Mouse (Mus musculus) limb, embryonic 14.5 days (tissue): ENCODE data around the gene Prlhr. TPM values are rescaled to one million over a fixed set of nuclear protein-coding genes. Genes with fewer than 3 reads are reported as not detected.

ENCODE experiments used
- ATAC-seq: fragments of 200-750 bp; cut with Nextera tagmentation; 2 replicates; pipeline ENCODE4 v1.8.0; 2017; ENCODE audit warnings: low read depth, moderate number of reproducible peaks, moderate TSS enrichment; ENCODE audit not compliant: low FRiP score
- DNase-seq: peaks from one replicate; pipeline ENCODE4 v3.0.0-alpha.2; 2015; ENCODE audit warnings: low spot score
- H3K27ac ChIP-seq: fragments of 300-500 bp; sonication (generic); replicated peaks from 2 replicates; pipeline ENCODE4 v1.5.1; 2014; ENCODE audit warnings: low read depth, mild to moderate bottlenecking, low read length, moderate library complexity, mixed read lengths
- H3K27me3 ChIP-seq: fragments of 300-500 bp; sonication (generic); 2 replicates; pipeline ENCODE4 v1.6.1; 2014; ENCODE audit warnings: low read length, mixed read lengths; ENCODE audit not compliant: control insufficient read depth, insufficient read depth
- H3K36me3 ChIP-seq: fragments of 300-500 bp; sonication (generic); 2 replicates; pipeline ENCODE4 v1.6.1; 2014; ENCODE audit warnings: mild to moderate bottlenecking, low read length, moderate library complexity, mixed read lengths; ENCODE audit not compliant: control insufficient read depth, insufficient read depth
- H3K4me1 ChIP-seq: fragments of 300-500 bp; sonication (generic); 2 replicates; pipeline ENCODE4 v1.6.1; 2014; ENCODE audit warnings: antibody characterized with exemption, low read length, mixed read lengths; ENCODE audit not compliant: control insufficient read depth, insufficient read depth
- H3K4me2 ChIP-seq: fragments of 300-500 bp; sonication (generic); replicated peaks from 2 replicates; pipeline ENCODE4 v1.6.1; 2014; ENCODE audit warnings: low read depth, mild to moderate bottlenecking, low read length, moderate library complexity; ENCODE audit not compliant: severe bottlenecking
- H3K4me3 ChIP-seq: fragments of 300-500 bp; sonication (generic); replicated peaks from 2 replicates; pipeline ENCODE4 v1.5.1; 2014; ENCODE audit warnings: low read length
- H3K9ac ChIP-seq: fragments of 300-500 bp; sonication (generic); 2 replicates; pipeline ENCODE4 v1.6.1; 2014; ENCODE audit warnings: mild to moderate bottlenecking, low read depth, low read length, moderate library complexity; ENCODE audit not compliant: severe bottlenecking
- H3K9me3 ChIP-seq: fragments of 300-500 bp; sonication (generic); 2 replicates; pipeline ENCODE4 v1.6.1; 2016; ENCODE audit warnings: low read length; ENCODE audit not compliant: control insufficient read depth
- POLR2A ChIP-seq: fragments of 200-500 bp; IDR thresholded peaks from 2 replicates; pipeline ENCODE4 v1.8.0; 2012; ENCODE audit warnings: inconsistent platforms, mild to moderate bottlenecking, moderate library complexity, borderline replicate concordance; ENCODE audit not compliant: insufficient read depth, insufficient read length; ENCODE audit errors: extremely low read depth
- WGBS: fragments of 180-500 bp; shearing (Covaris S2); extraction: QIAGEN DNeasy Blood & Tissue Kit; methylation state at CpG from one replicate; pipeline ENCODE4 v1.1.7; 2014; 5-methylcytosine and 5-hydroxymethylcytosine counted together
- polyA plus RNA-seq, 2 experiments: library from polyadenylated mRNA; depleted of rRNA in 1 of 2; stranded (reverse) in 1 of 2; unstranded in 1 of 2; fragments of >200 nt; fragmentation: Nextera tagmentation in 1 of 2; extraction: Ambion mirVana in 1 of 2; gene quantifications; 2 replicates each; pipeline versions ENCODE4 v1.2.1 to v1.2.3; 2012 to 2014

Gene Prlhr
- polyA plus RNA-seq (2012; rRNA removed) (not detected in 2 replicates), polyA plus RNA-seq (2014; fragmentation: Nextera tagmentation; extraction: Ambion mirVana) (not detected in 2 replicates)

GRCm38 (mm10) chr19:60468254-60468762, at the start of gene Prlhr:
Prlhr (minus strand) TSS chr19:60468304.
- peaks cover 12% of the 10 kb centered on the region; the same call in 1 of the 2 replicates for H3K4me1 ChIP-seq
- ATAC-seq (no peak), DNase-seq (no peak)
- WGBS, result 11% methylated on average over 17 of the region's 17 CpGs
- no peaks in the 10 kb centered on the region for H3K36me3 ChIP-seq
- H3K4me2 ChIP-seq, result peak within 1 kb of the TSS; percentile 39
- peak within 1 kb of the TSS; percentile 19 for H3K4me3 ChIP-seq
- no peaks in the 10 kb centered on the region for H3K9me3 ChIP-seq
- TF ChIP-seq POLR2A, result no peak
- H3K9ac ChIP-seq, result no peak within 1 kb of the TSS
- H3K27ac ChIP-seq, result no peak within 1 kb of the TSS
- H3K27me3 ChIP-seq, result peaks cover 43% of the 10 kb centered on the region

- no peaks in the 10 kb centered on the region for H3K27me3 ChIP-seq
- no peaks in the 10 kb centered on the region for H3K4me1 ChIP-seq
- H3K9ac ChIP-seq, result no peak overlapping the region
- H3K9me3 ChIP-seq, result no peaks in the 10 kb centered on the region
- WGBS, result 72% methylated on average over 2 of the region's 2 CpGs
- DNase-seq (no peak), ATAC-seq (no peak)
- H3K27ac ChIP-seq, result no peak overlapping the region
- no peaks in the 10 kb centered on the region for H3K36me3 ChIP-seq
- no peak for TF ChIP-seq POLR2A
- no peak overlapping the region for H3K4me2 ChIP-seq
- H3K4me3 ChIP-seq, result no peak overlapping the region
These were observed 47.0 kb upstream of the Prlhr start for GRCm38 (mm10) chr19:60515064-60515463.

GRCm38 (mm10) chr19:60513431-60513830, 45.3 kb upstream of the Prlhr start:
- DNase-seq, result no peak
- no peak for TF ChIP-seq POLR2A
- Histone ChIP-seq H3K36me3 (no peaks in the 10 kb centered on the region), H3K27me3 (no peaks in the 10 kb centered on the region), H3K9me3 (no peaks in the 10 kb centered on the region), H3K4me3 (no peak overlapping the region), H3K4me1 (no peaks in the 10 kb centered on the region), H3K4me2 (no peak overlapping the region), H3K27ac (no peak overlapping the region), H3K9ac (no peak overlapping the region)
- 60% methylated on average over 3 of the region's 3 CpGs for WGBS
- ATAC-seq, result no peak

- Histone ChIP-seq H3K4me3 (no peak overlapping the region), H3K4me2 (no peak overlapping the region), H3K27me3 (no peaks in the 10 kb centered on the region), H3K4me1 (no peaks in the 10 kb centered on the region), H3K27ac (no peak overlapping the region), H3K9ac (no peak overlapping the region), H3K36me3 (no peaks in the 10 kb centered on the region), H3K9me3 (no peaks in the 10 kb centered on the region)
- no peak for TF ChIP-seq POLR2A
- ATAC-seq (no peak), DNase-seq (no peak)
These were observed 32.1 kb upstream of the Prlhr start for GRCm38 (mm10) chr19:60500209-60500608.

GRCm38 (mm10) chr19:60497171-60497570, 29.1 kb upstream of the Prlhr start:
- H3K27me3 ChIP-seq, result no peaks in the 10 kb centered on the region
- no peak overlapping the region for H3K9ac ChIP-seq
- no peak overlapping the region for H3K4me2 ChIP-seq
- no peaks in the 10 kb centered on the region for H3K4me1 ChIP-seq
- H3K36me3 ChIP-seq, result no peaks in the 10 kb centered on the region
- no peak overlapping the region for H3K27ac ChIP-seq
- ATAC-seq (no peak), DNase-seq (no peak)
- no peaks in the 10 kb centered on the region for H3K9me3 ChIP-seq
- H3K4me3 ChIP-seq, result no peak overlapping the region
- TF ChIP-seq POLR2A, result no peak
- 73% methylated on average over 4 of the region's 4 CpGs for WGBS

- Histone ChIP-seq H3K9me3 (no peaks in the 10 kb centered on the region), H3K4me2 (no peak overlapping the region), H3K27ac (no peak overlapping the region), H3K36me3 (no peaks in the 10 kb centered on the region), H3K4me3 (no peak overlapping the region), H3K9ac (no peak overlapping the region), H3K27me3 (no peaks in the 10 kb centered on the region), H3K4me1 (no peaks in the 10 kb centered on the region)
- TF ChIP-seq POLR2A, result no peak
- DNase-seq (no peak), ATAC-seq (no peak)
- 53% methylated on average over 3 of the region's 3 CpGs for WGBS
These were observed 27.7 kb upstream of the Prlhr start for GRCm38 (mm10) chr19:60495772-60496171.
